8 mouse cellular contexts compared by ENCODE assay signal in the genomic region with DNA sequence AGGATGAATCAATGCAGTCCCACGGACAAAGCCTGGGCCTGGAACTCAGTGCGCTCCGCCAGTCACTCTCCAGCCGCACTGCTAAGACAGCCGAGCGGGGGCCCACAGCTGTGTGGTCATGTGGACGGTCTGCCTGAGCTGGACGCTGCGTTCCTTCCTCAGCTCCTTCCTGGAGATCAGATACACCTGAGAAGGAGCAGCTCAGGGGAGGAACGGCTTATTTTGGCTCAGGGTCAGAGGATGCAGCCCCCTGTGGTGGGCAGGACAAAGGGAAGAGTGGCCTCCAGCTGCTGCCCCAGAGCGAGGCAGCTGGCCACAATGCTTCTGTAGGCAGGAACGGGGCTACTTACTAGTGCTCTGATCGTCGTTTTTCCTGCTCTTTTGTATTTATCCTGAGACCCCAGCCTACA. TPM values are rescaled to one million over a fixed set of nuclear protein-coding genes. Genes with fewer than 3 reads are reported as not detected.
DNase-seq lines count a peak whose midpoint lies in the region; ATAC-seq and TF ChIP-seq lines count a peak whose summit lies in the region.

No protein-coding gene starts in this region.

- no peaks in the 10 kb centered on the region for H3K27me3 ChIP-seq in heart, embryonic 10.5 days (ENCODE audit: insufficient read depth, poor library complexity, severe bottlenecking)
- no peaks in the 10 kb centered on the region for H3K27me3 ChIP-seq in ES-Bruce4 (ENCODE audit: control insufficient read depth, insufficient read depth, low read length, poor library complexity, severe bottlenecking)
- no peaks in the 10 kb centered on the region for H3K27me3 ChIP-seq in forebrain, embryonic 15.5 days
- H3K27me3 ChIP-seq in liver, postnatal 0 days (ENCODE audit: insufficient read depth, low read length): no peaks in the 10 kb centered on the region

- H3K4me2 ChIP-seq in forebrain, embryonic 15.5 days (replicated peaks): peak overlapping the region; percentile 30
- peak overlapping the region; percentile 26; the same call in 1 of the 2 replicates for H3K4me2 ChIP-seq in liver, postnatal 0 days (ENCODE audit: low read depth, low read length)

- peak overlapping the region; percentile 1; the same call in 1 of the 2 replicates for H3K9ac ChIP-seq in ES-Bruce4 (ENCODE audit: low read depth, poor library complexity, severe bottlenecking)
- no peak overlapping the region for H3K9ac ChIP-seq in forebrain, embryonic 15.5 days (replicated peaks)
- no peak overlapping the region for H3K9ac ChIP-seq in liver, postnatal 0 days (replicated peaks)

- peak; percentile 94 for TF ChIP-seq EP300 in ES-Bruce4 (IDR thresholded peaks at IDR 0.05; ENCODE audit: insufficient read depth, low read depth, low read length)
- no peak for TF ChIP-seq EP300 in liver, postnatal 0 days (IDR thresholded peaks at IDR 0.05; ENCODE audit: low read depth)

- H3K4me3 ChIP-seq in heart, embryonic 10.5 days: peak overlapping the region; percentile 53
- H3K4me3 ChIP-seq in ES-Bruce4 (ENCODE audit: low read depth, low read length): peak overlapping the region; percentile 14
- no peak overlapping the region for H3K4me3 ChIP-seq in forebrain, embryonic 15.5 days
- no peak overlapping the region for H3K4me3 ChIP-seq in liver, postnatal 0 days (ENCODE audit: low read depth, low read length)

- no peaks in the 10 kb centered on the region for H3K9me3 ChIP-seq in heart, embryonic 10.5 days
- H3K9me3 ChIP-seq in ES-Bruce4 (replicated peaks; ENCODE audit: control insufficient read depth, insufficient read depth, low read length, poor library complexity, severe bottlenecking): no peaks in the 10 kb centered on the region
- H3K9me3 ChIP-seq in forebrain, embryonic 15.5 days: no peaks in the 10 kb centered on the region
- no peaks in the 10 kb centered on the region for H3K9me3 ChIP-seq in liver, postnatal 0 days (ENCODE audit: low read length)

- DNase-seq in heart, embryonic 10.5 days (ENCODE audit: low spot score): peak; percentile 78
- DNase-seq in heart, postnatal 25 days (ENCODE audit: low spot score): no peak
- no peak for DNase-seq in liver, postnatal 0 days
- no peak for DNase-seq in left cerebral cortex, postnatal 14 days (ENCODE audit: low spot score in 2 of 2)
- DNase-seq in cerebellum, postnatal 25 days: no peak

- 8% methylated on average over 14 of the region's 14 CpGs for WGBS in heart, embryonic 10.5 days
- WGBS in forebrain, embryonic 15.5 days: 6% methylated on average over 14 of the region's 14 CpGs
- WGBS in liver, postnatal 0 days (ENCODE audit: insufficient replicate concordance): 29% methylated on average over 14 of the region's 14 CpGs

- peak overlapping the region; percentile 56 for H3K27ac ChIP-seq in heart, embryonic 10.5 days
- H3K27ac ChIP-seq in ES-Bruce4 (ENCODE audit: insufficient read depth, low read length): no peak overlapping the region
- H3K27ac ChIP-seq in forebrain, embryonic 15.5 days (replicated peaks): no peak overlapping the region
- no peak overlapping the region for H3K27ac ChIP-seq in liver, postnatal 0 days (ENCODE audit: low read depth)

- H3K4me1 ChIP-seq in heart, embryonic 10.5 days: peaks cover 16% of the 10 kb centered on the region
- peaks cover 8% of the 10 kb centered on the region for H3K4me1 ChIP-seq in ES-Bruce4 (ENCODE audit: control insufficient read depth, insufficient read depth, low read length)
- H3K4me1 ChIP-seq in forebrain, embryonic 15.5 days: peaks cover 29% of the 10 kb centered on the region
- H3K4me1 ChIP-seq in liver, postnatal 0 days (ENCODE audit: insufficient read depth): no peaks in the 10 kb centered on the region

- intact Hi-C loops in heart, postnatal 25 days (cut with DNase I): no loop called here
- intact Hi-C loops in left cerebral cortex, postnatal 14 days (cut with DNase I): no loop called here

- H3K36me3 ChIP-seq in heart, embryonic 10.5 days: no peaks in the 10 kb centered on the region
- H3K36me3 ChIP-seq in ES-Bruce4 (ENCODE audit: control insufficient read depth, insufficient read depth, low read length, poor library complexity, severe bottlenecking): no peaks in the 10 kb centered on the region
- no peaks in the 10 kb centered on the region for H3K36me3 ChIP-seq in forebrain, embryonic 15.5 days
- H3K36me3 ChIP-seq in liver, postnatal 0 days (replicated peaks; ENCODE audit: insufficient read depth, low read length): no peaks in the 10 kb centered on the region

- no peak for TF ChIP-seq CTCF in ES-Bruce4 (IDR thresholded peaks at IDR 0.05; ENCODE audit: low read depth, low read length)
- no peak for TF ChIP-seq CTCF in liver, postnatal 0 days (IDR thresholded peaks at IDR 0.05; ENCODE audit: low read depth)

- TF ChIP-seq POLR2A in ES-Bruce4 (IDR thresholded peaks at IDR 0.05; ENCODE audit: insufficient read depth, low read length): no peak

- ATAC-seq in forebrain, embryonic 15.5 days (replicated peaks): no peak
- no peak for ATAC-seq in liver, postnatal 0 days
- no peak for ATAC-seq in megakaryocyte progenitor cell, adult 5-6 weeks (replicated peaks; ENCODE audit: poor library complexity)

RNA-seq across cellular contexts. Expression of gene Xrcc2, which starts 51.0 kb away (rescaled TPM):
- polyA plus RNA-seq in heart, embryonic 10.5 days (2016; fragmentation: Nextera tagmentation; extraction: Ambion mirVana): 13.0 and 13.2 TPM in 2 replicates
- 1 to 10 TPM; 4.9 to 5.5 TPM for total RNA-seq in heart, postnatal 25 days (2021)
- 19.0 and 22.1 TPM in 2 replicates for polyA plus RNA-seq in ES-Bruce4 (2011; ENCODE audit: insufficient read depth, insufficient read length, low read depth, missing spikeins)
- polyA plus RNA-seq in forebrain, embryonic 15.5 days (2015; fragmentation: Nextera tagmentation; extraction: Ambion mirVana): 6.6 and 7.7 TPM in 2 replicates
- polyA plus RNA-seq in liver, postnatal 0 days (2015; fragmentation: Nextera tagmentation; extraction: Ambion mirVana): 1.4 and 1.9 TPM in 2 replicates
- 9.8 and 13.1 TPM in 2 replicates for total RNA-seq in megakaryocyte progenitor cell, adult 5-6 weeks (2015)
- total RNA-seq in megakaryocyte progenitor cell, adult 5-6 weeks (2017): 14.9 and 15.8 TPM in 2 replicates
- 1 to 10 TPM; 4.6 to 5.6 TPM for total RNA-seq in left cerebral cortex, postnatal 14 days (2021)

Comparison
In these comparisons a context has a peak if more than half of its experiments do, and no peak if none do; other contexts are left out.
1. H3K4me3 ChIP-seq: peak in heart, embryonic 10.5 days (single experiment) and ES-Bruce4 (single experiment); none in forebrain, embryonic 15.5 days (single experiment) and liver, postnatal 0 days (single experiment).